13 mouse cellular contexts compared by ENCODE assay signal in the genomic region with DNA sequence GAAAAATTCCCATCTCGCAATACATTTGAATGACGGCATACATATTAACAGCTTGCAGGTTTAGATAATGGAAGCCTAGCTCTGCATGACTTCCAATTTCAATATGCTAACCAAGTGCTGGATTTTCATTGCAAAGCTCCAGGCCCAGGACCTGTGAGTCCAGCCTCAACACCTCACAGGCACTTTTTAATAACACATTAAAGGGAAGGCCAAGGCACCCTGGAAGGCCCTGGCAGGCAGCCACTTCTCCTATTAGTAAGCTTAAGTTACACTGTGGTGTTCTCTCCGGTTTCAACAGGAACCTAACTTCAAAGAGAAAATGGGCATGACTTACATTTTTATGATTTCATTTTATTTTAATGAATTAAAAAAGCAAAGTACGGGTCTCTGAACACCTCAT.
A peak's percentile ranks its signal among the peaks of the same experiment; 100 is the strongest.
DNase-seq lines count a peak whose midpoint lies in the region; ATAC-seq lines count a peak whose summit lies in the region.
"Had no signal": no experiment of that assay in that cellular context is flagged by ENCODE, and none has a peak within 500 bp of the region (broad histone marks: within the 10 kb centered on the region; RNA-seq: fewer than 3 reads in every experiment).

No protein-coding gene starts in this region.

- H3K9ac ChIP-seq in forebrain, embryonic 11.5 days (ENCODE audit: low read length), result no peak overlapping the region
- no peak overlapping the region for H3K9ac ChIP-seq in forebrain, embryonic 13.5 days
- no peak overlapping the region for H3K9ac ChIP-seq in midbrain, embryonic 13.5 days (replicated peaks)
- H3K9ac ChIP-seq in midbrain, embryonic 11.5 days (ENCODE audit: low read length), result no peak overlapping the region
- H3K9ac ChIP-seq: liver, embryonic 14.5 days; midbrain, embryonic 12.5 days had no signal

- peak; percentile 39; the same call in 1 of the 2 replicates for ATAC-seq in forebrain, embryonic 11.5 days (replicated peaks; ENCODE audit: low FRiP score)
- no peak for ATAC-seq in forebrain, embryonic 13.5 days
- ATAC-seq in midbrain, embryonic 13.5 days, result 0 out of 2 replicates have a peak, but pooled peaks have one; percentile 56
- ATAC-seq in midbrain, embryonic 11.5 days (ENCODE audit: low FRiP score), result no peak
- 0 out of 2 replicates have a peak, but pooled peaks have one; percentile 31 for ATAC-seq in megakaryocyte progenitor cell, adult 5-6 weeks (replicated peaks; ENCODE audit: poor library complexity)
- ATAC-seq: Patski had no signal

- WGBS in forebrain, embryonic 11.5 days, result 57% methylated on average over 4 of the region's 4 CpGs
- WGBS in forebrain, embryonic 13.5 days, result 59% methylated on average over 4 of the region's 4 CpGs
- WGBS in midbrain, embryonic 13.5 days, result 61% methylated on average over 4 of the region's 4 CpGs
- 71% methylated on average over 4 of the region's 4 CpGs for WGBS in midbrain, embryonic 11.5 days

- H3K4me3 ChIP-seq in forebrain, embryonic 11.5 days (ENCODE audit: low read depth, low read length), result no peak overlapping the region
- no peak overlapping the region for H3K4me3 ChIP-seq in forebrain, embryonic 13.5 days
- no peak overlapping the region for H3K4me3 ChIP-seq in midbrain, embryonic 13.5 days (replicated peaks)
- no peak overlapping the region for H3K4me3 ChIP-seq in midbrain, embryonic 11.5 days (ENCODE audit: low read depth, low read length)
- H3K4me3 ChIP-seq: erythroblast, embryonic 14.5 days; midbrain, embryonic 12.5 days had no signal

- H3K27me3 ChIP-seq in forebrain, embryonic 11.5 days (ENCODE audit: control insufficient read depth, insufficient read depth, low read length), result no peaks in the 10 kb centered on the region
- H3K27me3 ChIP-seq in forebrain, embryonic 13.5 days, result no peaks in the 10 kb centered on the region
- H3K27me3 ChIP-seq in midbrain, embryonic 13.5 days, result no peaks in the 10 kb centered on the region
- H3K27me3 ChIP-seq in midbrain, embryonic 11.5 days (ENCODE audit: control insufficient read depth, insufficient read depth, low read length), result no peaks in the 10 kb centered on the region
- H3K27me3 ChIP-seq: midbrain, embryonic 12.5 days had no signal

- H3K9me3 ChIP-seq in forebrain, embryonic 11.5 days (ENCODE audit: control insufficient read depth, low read length), result no peaks in the 10 kb centered on the region
- no peaks in the 10 kb centered on the region for H3K9me3 ChIP-seq in forebrain, embryonic 13.5 days (replicated peaks)
- no peaks in the 10 kb centered on the region for H3K9me3 ChIP-seq in midbrain, embryonic 13.5 days
- no peaks in the 10 kb centered on the region for H3K9me3 ChIP-seq in midbrain, embryonic 11.5 days (ENCODE audit: control insufficient read depth, low read length)
- H3K9me3 ChIP-seq: midbrain, embryonic 12.5 days had no signal

- H3K36me3 ChIP-seq in forebrain, embryonic 11.5 days (ENCODE audit: control insufficient read depth, insufficient read depth, low read length), result no peaks in the 10 kb centered on the region
- H3K36me3 ChIP-seq in forebrain, embryonic 13.5 days (ENCODE audit: poor library complexity, severe bottlenecking), result no peaks in the 10 kb centered on the region
- H3K36me3 ChIP-seq in midbrain, embryonic 13.5 days, result no peaks in the 10 kb centered on the region
- no peaks in the 10 kb centered on the region for H3K36me3 ChIP-seq in midbrain, embryonic 11.5 days (ENCODE audit: control insufficient read depth, insufficient read depth, low read length)
- H3K36me3 ChIP-seq: midbrain, embryonic 12.5 days had no signal

- H3K27ac ChIP-seq in forebrain, embryonic 11.5 days (ENCODE audit: low read depth, low read length), result no peak overlapping the region
- H3K27ac ChIP-seq in forebrain, embryonic 13.5 days, result no peak overlapping the region
- H3K27ac ChIP-seq in midbrain, embryonic 13.5 days, result no peak overlapping the region
- H3K27ac ChIP-seq in midbrain, embryonic 11.5 days (ENCODE audit: low read depth, low read length), result no peak overlapping the region
- H3K27ac ChIP-seq: liver, embryonic 14.5 days; midbrain, embryonic 12.5 days had no signal

- no peaks in the 10 kb centered on the region for H3K4me1 ChIP-seq in forebrain, embryonic 11.5 days (replicated peaks; ENCODE audit: control insufficient read depth, insufficient read depth, low read length)
- H3K4me1 ChIP-seq in forebrain, embryonic 13.5 days, result peaks cover 9% of the 10 kb centered on the region; the same call in 1 of the 2 replicates
- H3K4me1 ChIP-seq in midbrain, embryonic 13.5 days (replicated peaks), result no peaks in the 10 kb centered on the region
- peaks cover 2% of the 10 kb centered on the region; the same call in 1 of the 2 replicates for H3K4me1 ChIP-seq in midbrain, embryonic 11.5 days (ENCODE audit: control insufficient read depth, insufficient read depth, low read length)
- H3K4me1 ChIP-seq: midbrain, embryonic 12.5 days had no signal

- DNase-seq in forebrain, embryonic 11.5 days (ENCODE audit: low spot score), result peak; percentile 55
- no peak for DNase-seq in midbrain, embryonic 11.5 days (ENCODE audit: low spot score, missing footprints)
- peak; percentile 47 for DNase-seq in kidney, adult 9 months
- DNase-seq in cerebellum, adult 9-10 months, result no peak
- DNase-seq in thymus, postnatal 14 days, result no peak
- DNase-seq: thymus, postnatal 25 days had no signal

- H3K4me2 ChIP-seq in forebrain, embryonic 11.5 days (ENCODE audit: low read depth, low read length, severe bottlenecking), result no peak overlapping the region
- H3K4me2 ChIP-seq in forebrain, embryonic 13.5 days, result no peak overlapping the region
- no peak overlapping the region for H3K4me2 ChIP-seq in midbrain, embryonic 13.5 days (replicated peaks)
- no peak overlapping the region for H3K4me2 ChIP-seq in midbrain, embryonic 11.5 days
- H3K4me2 ChIP-seq: midbrain, embryonic 12.5 days had no signal

Comparison
In these comparisons a context has a peak if more than half of its experiments do, and no peak if none do; other contexts are left out.
1. ATAC-seq: peak in forebrain, embryonic 11.5 days (single experiment), midbrain, embryonic 13.5 days (single experiment) and megakaryocyte progenitor cell, adult 5-6 weeks (single experiment); none in forebrain, embryonic 13.5 days (single experiment) and midbrain, embryonic 11.5 days (single experiment).
2. DNase-seq: peak in forebrain, embryonic 11.5 days (single experiment) and kidney, adult 9 months (single experiment); none in midbrain, embryonic 11.5 days (single experiment), cerebellum, adult 9-10 months (single experiment) and thymus, postnatal 14 days (single experiment).